Mouse (Mus musculus) thymus, postnatal 10 days (tissue): ENCODE data around the gene Olfr358.

Experiments
- DNase-seq, 2 experiments: peaks; one replicate each; pipeline ENCODE4 v3.0.0; 2021; ENCODE audit warnings: low spot score in 2 of 2

The Olfr358 gene

GRCm38 (mm10) chr2:37009235-37009634 is at the start of gene Olfr358:
TSS of gene Olfr358 (minus strand) at chr2:37009335.
- DNase-seq = no peak

GRCm38 (mm10) chr2:36997030-36997429 is 12.1 kb downstream of the Olfr358 start:
- DNase-seq = no peak

- no peak for DNase-seq
Observed at GRCm38 (mm10) chr2:36993527-36993926, 15.6 kb downstream of the Olfr358 start, which contains the start of gene Olfr357. TSS of gene Olfr357 (plus strand) at chr2:36993827.
